Mouse (Mus musculus): ENCODE results near the gene Gm49325.

DNA sequence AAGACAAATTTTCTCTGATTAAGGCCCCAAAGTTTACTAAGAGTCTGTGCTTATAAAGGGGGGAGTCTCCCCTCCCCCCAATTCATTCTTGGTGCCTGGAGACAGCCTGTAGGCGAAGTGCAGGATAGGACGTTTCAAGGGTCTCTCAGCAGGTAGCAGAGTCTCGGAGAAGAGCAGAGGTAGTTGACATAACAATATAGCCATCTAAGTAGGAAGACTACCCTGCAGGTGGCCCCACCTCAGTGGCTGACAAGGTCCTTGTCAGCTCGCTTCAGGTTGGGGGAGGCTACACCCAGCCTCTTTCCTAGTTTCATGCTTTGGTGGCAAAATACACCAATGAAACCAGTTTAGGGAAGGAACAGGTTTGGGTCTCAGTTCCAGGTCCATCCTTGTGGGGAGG lies 3.0 kb upstream of the Gm49325 start:
- TF ChIP-seq CTCF (IDR thresholded peaks at IDR 0.05; ENCODE audit: low read depth) (no peak), EP300 (IDR thresholded peaks at IDR 0.05; ENCODE audit: low read depth) (no peak)
